Mouse (Mus musculus): ENCODE data around the gene Gm3417.
"Not testable (repeated sequence)": the region's sequence is repeated elsewhere in the genome, so short reads cannot be mapped to it uniquely, and the experiment has no call there.

Gene Gm3417

DNA sequence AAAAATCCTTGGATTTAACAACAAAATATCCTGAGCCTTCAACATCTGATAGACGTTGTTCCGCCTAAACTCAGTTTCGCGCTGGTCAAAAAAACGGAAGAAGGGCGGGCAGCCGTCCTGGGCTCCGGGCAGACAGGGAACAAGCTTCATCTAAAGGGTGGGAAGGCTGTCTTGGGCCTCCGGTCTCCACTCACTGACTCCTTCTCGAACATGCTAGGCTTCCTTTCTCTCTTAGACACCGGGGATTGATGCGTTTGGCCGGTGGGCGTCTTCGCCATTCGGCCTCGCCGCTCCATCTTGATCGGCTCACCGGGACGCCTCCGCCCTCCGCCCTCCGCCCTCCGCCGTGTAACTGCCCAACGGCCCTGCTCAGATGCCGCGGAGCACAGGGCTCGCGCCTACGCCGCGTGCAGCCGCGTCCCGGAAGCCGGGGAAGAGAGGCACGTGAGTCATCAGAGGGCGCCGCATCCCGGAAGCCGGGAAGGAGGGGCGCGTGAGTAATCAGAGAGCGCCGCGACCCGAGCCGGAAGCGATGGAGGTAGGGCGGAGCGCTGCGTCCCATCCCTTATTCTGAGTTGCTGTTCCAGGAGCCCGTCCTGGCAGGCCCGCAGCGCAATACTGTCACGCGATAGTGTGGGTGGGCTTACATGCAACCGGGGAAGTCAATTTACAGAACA is at the start of gene Gm3417, which contains the start of gene 9030025P20Rik:
TSS of gene Gm3417 (minus strand) at position 429 of the 677 bp plus-strand sequence.
TSS of gene 9030025P20Rik (plus strand) at position 107 of the 677 bp plus-strand sequence.
- not testable (repeated sequence) for DNase-seq

DNA sequence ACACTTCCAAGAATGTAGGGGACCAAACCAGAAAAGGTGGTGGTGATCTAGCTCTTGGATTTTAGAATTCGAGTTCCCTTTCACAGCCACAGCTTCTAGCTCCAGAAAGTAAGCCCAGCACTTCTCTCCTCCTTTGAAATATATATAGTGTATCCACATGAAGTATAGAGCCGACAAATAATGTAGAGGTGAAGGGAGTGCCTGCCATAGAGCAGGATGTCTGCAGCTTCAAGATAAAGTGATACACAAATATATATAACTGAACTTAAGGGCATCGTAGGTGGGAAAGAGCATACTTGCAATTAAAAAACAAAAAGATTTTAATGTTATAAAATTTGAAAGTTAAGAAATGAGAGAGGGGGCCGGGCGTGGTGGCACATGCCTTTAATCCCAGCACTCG is 46.9 kb upstream of the Gm3417 start:
- DNase-seq, result not testable (repeated sequence)

DNA sequence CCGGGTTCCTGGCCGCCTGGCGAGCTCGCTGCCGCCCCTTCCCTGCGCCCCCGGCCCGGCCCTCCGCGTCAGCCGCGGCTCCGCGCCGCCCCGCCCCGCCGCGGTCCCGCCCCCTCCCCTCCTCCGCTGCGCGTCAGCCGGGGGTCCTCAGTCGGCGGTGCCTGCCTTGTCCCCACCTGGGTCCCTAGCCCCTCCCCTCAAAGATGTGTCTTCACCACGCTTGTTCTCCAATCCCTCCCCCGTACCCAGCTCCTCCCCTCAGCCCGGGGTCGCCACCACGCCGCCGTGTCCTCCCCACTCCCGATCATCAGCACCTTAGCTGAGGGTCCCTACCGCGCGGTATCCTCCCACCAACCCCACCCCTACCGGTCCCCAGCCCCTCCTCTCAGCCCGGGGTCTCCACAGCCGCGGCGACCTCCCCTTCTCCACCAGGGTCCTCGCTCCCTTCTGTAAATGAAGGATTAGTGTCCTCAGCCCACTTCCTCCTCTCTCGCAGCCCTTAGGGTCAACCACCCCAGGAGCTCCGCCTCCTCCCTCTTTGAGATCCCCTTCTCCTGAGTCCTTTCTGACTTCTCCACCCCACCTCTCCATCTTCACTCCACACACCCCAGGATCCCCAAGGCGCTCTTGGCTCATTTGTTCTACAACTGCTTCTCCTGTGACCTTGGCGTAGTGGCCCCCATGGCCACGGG is 46.1 kb upstream of the Gm3417 start:
- DNase-seq, result not testable (repeated sequence)

DNA sequence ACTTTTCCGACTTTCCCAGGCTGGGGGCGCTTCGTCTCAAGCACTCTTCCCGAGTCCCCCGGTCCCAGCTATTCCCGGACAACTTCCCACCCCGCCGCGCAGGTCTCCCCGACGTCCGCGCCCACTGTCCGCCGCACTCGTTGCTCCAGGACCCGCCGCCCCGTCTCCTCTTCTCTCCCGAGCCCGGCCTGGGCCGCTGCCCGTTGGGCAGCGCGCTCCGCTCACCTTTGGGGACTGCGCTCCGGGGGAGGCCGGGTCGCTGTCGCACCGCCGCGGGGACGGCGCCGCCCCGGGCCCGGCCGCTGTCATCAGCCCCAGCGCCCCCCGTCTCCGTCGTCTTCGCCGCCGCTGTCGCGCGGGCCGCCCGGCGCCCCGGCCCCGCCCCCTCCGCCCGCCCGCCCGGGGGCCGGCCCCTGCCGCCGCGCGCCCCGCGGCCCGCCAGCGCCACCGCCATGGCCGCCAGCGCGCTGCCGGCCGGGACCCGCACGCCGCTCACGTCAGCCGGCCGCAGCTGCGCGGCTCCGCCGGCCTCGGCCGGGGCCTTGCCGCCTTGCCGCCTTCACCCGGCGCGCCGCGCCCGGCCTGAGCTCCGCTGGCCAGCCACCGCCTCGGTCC is 45.4 kb upstream of the Gm3417 start:
- not testable (repeated sequence) for DNase-seq

- not testable (repeated sequence) for DNase-seq
Measured at GRCm38 (mm10) chr17:15021503-15022220, 43.1 kb upstream of the Gm3417 start.

GRCm38 (mm10) chr17:15009706-15010413 is 31.3 kb upstream of the Gm3417 start, which contains the start of gene Gm3435:
Gene Gm3435 (plus strand): TSS chr17:15010176.
- DNase-seq, result not testable (repeated sequence)

DNA sequence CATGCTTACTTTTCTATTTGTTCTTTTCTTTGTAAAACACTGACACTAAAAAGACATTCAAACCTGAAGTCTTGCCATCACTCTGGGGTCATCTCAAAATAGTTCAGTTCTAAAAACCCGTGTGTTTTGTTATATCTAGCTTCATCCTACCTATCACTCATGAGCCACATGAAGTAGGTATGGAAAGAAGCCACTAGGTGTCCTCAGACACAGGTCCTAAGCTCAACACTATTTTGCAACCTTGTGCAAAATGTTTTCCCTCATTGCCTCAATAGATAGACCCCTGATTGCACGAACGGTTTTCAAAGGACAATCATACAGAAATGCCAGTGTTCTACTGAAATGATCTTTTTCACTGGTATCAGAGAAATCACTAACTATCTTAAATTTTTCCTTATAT is 30.5 kb upstream of the Gm3417 start:
- DNase-seq, result not testable (repeated sequence)

GRCm38 (mm10) chr17:15000047-15000446 is 21.5 kb upstream of the Gm3417 start:
- DNase-seq, result not testable (repeated sequence)

DNA sequence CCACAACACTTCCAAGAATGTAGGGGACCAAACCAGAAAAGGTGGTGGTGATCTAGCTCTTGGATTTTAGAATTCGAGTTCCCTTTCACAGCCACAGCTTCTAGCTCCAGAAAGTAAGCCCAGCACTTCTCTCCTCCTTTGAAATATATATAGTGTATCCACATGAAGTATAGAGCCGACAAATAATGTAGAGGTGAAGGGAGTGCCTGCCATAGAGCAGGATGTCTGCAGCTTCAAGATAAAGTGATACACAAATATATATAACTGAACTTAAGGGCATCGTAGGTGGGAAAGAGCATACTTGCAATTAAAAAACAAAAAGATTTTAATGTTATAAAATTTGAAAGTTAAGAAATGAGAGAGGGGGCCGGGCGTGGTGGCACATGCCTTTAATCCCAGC is 15.6 kb upstream of the Gm3417 start:
- not testable (repeated sequence) for DNase-seq

- DNase-seq, result not testable (repeated sequence)
Measured at GRCm38 (mm10) chr17:14993139-14993832, 14.7 kb upstream of the Gm3417 start.

GRCm38 (mm10) chr17:14992522-14993138 is 14.0 kb upstream of the Gm3417 start:
- not testable (repeated sequence) for DNase-seq

DNA sequence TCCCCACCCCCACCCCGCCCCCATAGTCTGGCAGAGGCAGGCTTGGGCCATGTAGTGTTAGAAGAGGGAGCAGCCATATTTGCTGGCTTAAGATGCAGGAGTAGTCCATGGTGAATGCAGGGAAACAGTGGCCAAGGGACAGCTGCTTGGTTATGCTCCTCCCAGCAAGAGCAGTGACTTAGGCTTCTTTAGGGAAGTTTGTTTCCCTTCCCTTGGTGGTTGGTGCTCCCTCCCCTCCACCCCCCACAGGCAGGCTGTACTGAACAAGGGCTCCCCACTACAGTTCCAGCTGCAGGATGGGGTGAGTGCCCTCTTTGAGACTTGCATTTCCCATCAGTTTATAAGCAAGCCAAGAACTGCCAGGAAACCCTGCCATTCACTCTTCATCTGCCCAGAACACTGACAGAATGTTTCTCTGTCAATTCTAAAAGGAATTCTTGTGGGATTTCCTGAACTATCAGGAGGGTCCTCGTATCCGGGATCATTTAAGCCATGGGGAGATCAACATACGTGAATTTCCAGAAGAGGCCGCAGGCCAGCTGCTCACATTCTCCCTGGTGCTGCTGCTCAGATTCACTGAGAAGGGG is 11.6 kb upstream of the Gm3417 start:
- not testable (repeated sequence) for DNase-seq

GRCm38 (mm10) chr17:14977718-14978361 is 750 bp downstream of the Gm3417 start:
- DNase-seq, result peak; percentile 19 to 25

DNA sequence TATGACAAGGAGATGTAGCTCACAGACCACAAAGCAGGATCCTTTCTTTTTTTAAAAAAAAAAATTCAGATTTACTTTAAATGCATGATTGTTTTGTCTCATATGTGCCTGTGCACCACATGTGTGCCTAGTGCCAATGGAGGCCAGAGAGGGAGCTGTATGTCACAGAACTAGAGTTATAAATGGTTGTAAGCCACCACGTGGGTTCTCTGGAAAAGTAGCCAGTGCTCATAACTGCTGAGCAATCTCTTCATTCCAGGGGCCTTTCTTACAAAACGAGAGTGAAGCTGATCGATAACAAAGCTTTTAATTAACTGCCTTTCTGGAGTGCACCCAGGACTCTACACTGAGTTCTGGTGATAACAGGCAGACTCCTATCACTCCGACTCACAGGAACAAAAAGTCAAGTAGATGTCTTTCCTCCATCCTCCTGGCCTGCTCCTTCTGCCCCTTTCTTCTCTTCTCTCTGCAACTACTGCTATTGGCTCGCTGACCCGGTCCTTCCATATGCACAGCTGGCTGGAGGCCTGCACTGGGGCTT is 10.1 kb downstream of the Gm3417 start:
- DNase-seq, result not testable (repeated sequence)

- DNase-seq, result not testable (repeated sequence)
Measured at GRCm38 (mm10) chr17:14961557-14962154, 16.9 kb downstream of the Gm3417 start.

DNA sequence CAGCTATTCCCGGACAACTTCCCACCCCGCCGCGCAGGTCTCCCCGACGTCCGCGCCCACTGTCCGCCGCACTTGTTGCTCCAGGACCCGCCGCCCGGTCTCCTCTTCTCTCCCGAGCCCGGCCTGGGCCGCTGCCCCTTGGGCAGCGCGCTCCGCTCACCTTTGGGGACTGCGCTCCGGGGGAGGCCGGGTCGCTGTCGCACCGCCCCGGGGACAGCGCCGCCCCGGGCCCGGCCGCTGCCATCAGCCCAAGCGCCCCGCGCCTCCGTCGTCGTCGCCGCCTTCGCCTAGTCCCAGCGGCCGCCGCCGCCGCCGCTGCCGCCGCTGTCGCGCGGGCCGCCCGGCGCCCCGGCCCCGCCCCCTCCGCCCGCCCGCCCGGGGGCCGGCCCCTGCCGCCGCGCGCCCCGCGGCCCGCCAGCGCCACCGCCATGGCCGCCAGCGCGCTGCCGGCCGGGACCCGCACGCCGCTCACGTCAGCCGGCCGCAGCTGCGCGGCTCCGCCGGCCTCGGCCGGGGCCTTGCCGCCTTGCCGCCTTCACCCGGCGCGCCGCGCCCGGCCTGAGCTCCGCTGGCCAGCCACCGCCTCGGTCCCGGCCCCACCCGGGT is 17.5 kb downstream of the Gm3417 start, which contains the start of gene Phf10:
TSS of gene Phf10 (minus strand) at position 323 of the 606 bp plus-strand sequence.
- peak; percentile 32 to 47 for DNase-seq

DNA sequence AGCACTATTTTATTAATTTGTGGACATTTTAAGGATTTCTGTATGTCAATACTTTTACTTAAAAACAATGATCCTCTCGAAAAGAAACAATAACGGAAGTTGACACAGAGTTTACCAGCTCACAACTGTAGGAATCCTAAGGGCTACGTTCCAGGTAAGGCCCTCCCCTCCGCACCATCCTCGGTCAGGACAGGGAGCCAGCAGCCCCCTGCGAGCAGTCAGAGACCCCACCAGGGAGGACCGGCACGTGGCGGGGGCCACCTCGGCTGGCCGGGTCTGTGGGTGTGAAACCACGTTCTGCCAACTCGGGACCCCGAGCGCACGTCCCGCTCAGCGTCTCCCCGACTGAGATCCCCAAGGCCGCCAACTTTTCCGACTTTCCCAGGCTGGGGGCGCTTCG is 18.1 kb downstream of the Gm3417 start:
- DNase-seq, result peak; percentile 35 to 38

GRCm38 (mm10) chr17:14959979-14960378 is 18.6 kb downstream of the Gm3417 start:
- DNase-seq, result no peak
